Mouse (Mus musculus) liver, embryonic 12.5 days (tissue): ENCODE results near the gene A26c2. TPM values are rescaled to one million over a fixed set of nuclear protein-coding genes. Genes with fewer than 3 reads are reported as not detected.

Source experiments
- ATAC-seq: fragments of 200-750 bp; cut with Nextera tagmentation; 2 replicates; pipeline ENCODE4 v1.8.0; 2017; ENCODE audit warnings: moderate number of reproducible peaks, mild to moderate bottlenecking, moderate library complexity
- H3K27ac ChIP-seq: fragments of 300-500 bp; sonication (generic); 2 replicates; pipeline ENCODE4 v1.5.1; 2016; ENCODE audit warnings: mild to moderate bottlenecking
- H3K27me3 ChIP-seq: fragments of 300-500 bp; sonication (generic); replicated peaks from 2 replicates; pipeline ENCODE4 v1.6.1; 2016; ENCODE audit warnings: mild to moderate bottlenecking, moderate library complexity
- H3K36me3 ChIP-seq: fragments of 300-500 bp; sonication (generic); 2 replicates; pipeline ENCODE4 v1.6.1; 2016; ENCODE audit warnings: mild to moderate bottlenecking, moderate library complexity
- H3K4me1 ChIP-seq: fragments of 300-500 bp; sonication (generic); 2 replicates; pipeline ENCODE4 v1.6.1; 2016
- H3K4me2 ChIP-seq: fragments of 300-500 bp; sonication (generic); 2 replicates; pipeline ENCODE4 v1.6.1; 2016; ENCODE audit warnings: mild to moderate bottlenecking, moderate library complexity
- H3K4me3 ChIP-seq: fragments of 300-500 bp; sonication (generic); 2 replicates; pipeline ENCODE4 v1.5.1; 2016; ENCODE audit warnings: mild to moderate bottlenecking, moderate library complexity
- H3K9ac ChIP-seq: fragments of 300-500 bp; sonication (generic); 2 replicates; pipeline ENCODE4 v1.6.1; 2016; ENCODE audit warnings: mild to moderate bottlenecking, moderate library complexity
- H3K9me3 ChIP-seq: fragments of 300-500 bp; sonication (generic); replicated peaks from 2 replicates; pipeline ENCODE4 v1.6.1; 2016; ENCODE audit warnings: mild to moderate bottlenecking, moderate library complexity
- WGBS: fragments of 180-500 bp; shearing (Covaris S2); methylation state at CpG from one replicate; pipeline ENCODE4 v1.1.7; 2016; ENCODE audit not compliant: insufficient replicate concordance; 5-methylcytosine and 5-hydroxymethylcytosine counted together
- polyA plus RNA-seq: library from polyadenylated mRNA; unstranded; fragments of >200 nt; fragmentation: Nextera tagmentation; extraction: Ambion mirVana; gene quantifications from 2 replicates; pipeline ENCODE4 v1.2.1, GENCODE M21; 2016

A26c2 gene
- polyA plus RNA-seq = not detected in 2 replicates

- no peaks in the 10 kb centered on the region for H3K27me3 ChIP-seq
- no peak within 1 kb of the TSS for H3K9ac ChIP-seq
- H3K4me3 ChIP-seq = no peak within 1 kb of the TSS
- no peak within 1 kb of the TSS for H3K27ac ChIP-seq
- 60% methylated on average over 7 of the region's 7 CpGs for WGBS
- H3K9me3 ChIP-seq = no peaks in the 10 kb centered on the region
- ATAC-seq = no peak
- no peak within 1 kb of the TSS for H3K4me2 ChIP-seq
- H3K4me1 ChIP-seq = no peaks in the 10 kb centered on the region
- H3K36me3 ChIP-seq = no peaks in the 10 kb centered on the region
Measured at GRCm38 (mm10) chr7:62823573-62823972, at the start of gene A26c2. TSS of gene A26c2 (minus strand) at chr7:62823673.

DNA sequence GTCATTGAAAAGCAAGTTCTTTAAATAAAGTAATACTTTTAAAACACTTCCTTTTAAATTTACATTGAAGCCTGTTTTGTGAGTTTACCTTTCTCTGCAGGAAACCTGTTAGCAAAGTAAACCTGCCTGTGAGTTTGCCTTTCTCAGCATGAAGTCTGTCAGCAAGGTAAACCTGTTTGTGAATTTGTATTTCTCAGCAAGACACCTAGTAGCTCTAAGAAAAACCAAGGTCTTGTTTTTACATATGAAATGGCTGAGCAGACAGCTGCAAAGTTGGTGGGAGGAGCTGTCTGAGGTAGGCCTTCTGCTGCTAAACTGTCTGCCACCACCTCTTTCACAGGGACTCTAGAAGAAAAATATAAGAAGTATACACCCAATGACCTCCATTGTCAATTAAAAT lies 28.0 kb upstream of the A26c2 start:
- H3K9ac ChIP-seq = no peak overlapping the region
- no peaks in the 10 kb centered on the region for H3K36me3 ChIP-seq
- H3K4me3 ChIP-seq = no peak overlapping the region
- H3K4me1 ChIP-seq = no peaks in the 10 kb centered on the region
- no peak for ATAC-seq
- no peaks in the 10 kb centered on the region for H3K9me3 ChIP-seq
- no peaks in the 10 kb centered on the region for H3K27me3 ChIP-seq
- no peak overlapping the region for H3K27ac ChIP-seq
- no peak overlapping the region for H3K4me2 ChIP-seq
